Mouse (Mus musculus) kidney, adult 2 months (tissue): ENCODE data around the gene Bok. TPM values are rescaled to one million over a fixed set of nuclear protein-coding genes. Genes with fewer than 3 reads are reported as not detected.
A peak's percentile ranks its signal among the peaks of the same experiment; 100 is the strongest.

ENCODE experiments used
- DNase-seq: peaks from one replicate; pipeline ENCODE4 v3.0.0; 2021
- H3K27ac ChIP-seq: fragments of 200-500 bp; 2 replicates; pipeline ENCODE4 v1.5.1; 2012; ENCODE audit warnings: low read depth, low read length, control low read depth, inconsistent platforms; ENCODE audit not compliant: insufficient read depth
- H3K27me3 ChIP-seq: fragments of 200-500 bp; replicated peaks from 2 replicates; pipeline ENCODE4 v1.6.1; 2012; ENCODE audit warnings: mild to moderate bottlenecking, moderate library complexity, low read length, inconsistent platforms; ENCODE audit not compliant: control insufficient read depth, insufficient read depth
- H3K36me3 ChIP-seq: fragments of 200-500 bp; 2 replicates; pipeline ENCODE4 v1.6.1; 2012; ENCODE audit warnings: mild to moderate bottlenecking, moderate library complexity, low read length, inconsistent platforms; ENCODE audit not compliant: control insufficient read depth, insufficient read depth
- H3K4me1 ChIP-seq: fragments of 200-500 bp; 2 replicates; pipeline ENCODE4 v1.6.1; 2011; ENCODE audit warnings: low read length; ENCODE audit not compliant: control insufficient read depth, insufficient read depth
- H3K4me3 ChIP-seq: fragments of 200-500 bp; 2 replicates; pipeline ENCODE4 v1.5.1; 2011; ENCODE audit warnings: mild to moderate bottlenecking, low read depth, low read length, control low read depth; ENCODE audit not compliant: insufficient read depth
- CTCF ChIP-seq: fragments of 200-500 bp; conservative IDR thresholded peaks from 2 replicates; pipeline ENCODE4 v1.5.1; 2011; ENCODE audit warnings: low read depth, mild to moderate bottlenecking, control low read depth, low read length, moderate library complexity, mixed read lengths; ENCODE audit not compliant: insufficient read depth, insufficient read length
- POLR2A ChIP-seq: fragments of 200-500 bp; IDR thresholded peaks from one replicate; pipeline ENCODE4 v1.6.1; 2011; ENCODE audit warnings: low read depth, low read length, control low read depth
- WGBS: fragments of 180-500 bp; shearing (Covaris S2); methylation state at CpG from one replicate; pipeline ENCODE4 v1.1.7; 2018; 5-methylcytosine and 5-hydroxymethylcytosine counted together
- polyA plus RNA-seq: library from polyadenylated mRNA; depleted of rRNA; stranded (reverse); fragments of >200 nt; gene quantifications from 2 replicates; pipeline ENCODE4 v1.2.3, GENCODE M21; 2012

The Bok gene
- polyA plus RNA-seq, 1 experiment: 55.9 TPM

DNA sequence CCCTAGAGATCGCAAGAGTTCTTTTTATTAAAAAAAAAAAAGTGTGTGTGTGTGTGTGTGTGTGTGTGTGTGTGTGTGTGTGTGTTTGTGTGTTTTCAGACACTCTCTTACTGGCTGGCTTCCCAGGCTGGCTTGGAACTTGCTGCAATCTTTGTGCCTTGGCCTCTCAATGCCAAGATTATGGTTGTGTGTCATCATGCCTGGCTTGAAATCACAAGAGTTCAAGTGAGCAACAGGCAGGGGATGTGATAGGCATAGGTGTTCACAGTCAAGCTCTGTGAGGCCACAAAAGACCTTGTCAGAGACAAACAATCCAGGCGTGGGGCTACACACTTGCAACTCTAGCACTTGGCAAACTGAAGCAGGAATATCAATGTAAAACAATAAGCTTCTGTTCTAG lies 7.1 kb upstream of the Bok start:
- Histone ChIP-seq H3K4me3 (no peak overlapping the region), H3K36me3 (no peaks in the 10 kb centered on the region), H3K27ac (no peak overlapping the region), H3K27me3 (no peaks in the 10 kb centered on the region), H3K4me1 (no peaks in the 10 kb centered on the region; the same call in 1 of the 2 replicates)
- TF ChIP-seq CTCF: no peak
- no peak for TF ChIP-seq POLR2A
- 66% methylated on average over 2 of the region's 2 CpGs for WGBS
- peak; percentile 32 for DNase-seq

GRCm38 (mm10) chr1:93679889-93680568 lies 5.4 kb upstream of the Bok start:
- WGBS: 49% methylated on average over 7 of the region's 7 CpGs
- Histone ChIP-seq H3K4me3 (no peak overlapping the region), H3K36me3 (no peaks in the 10 kb centered on the region), H3K27ac (no peak overlapping the region), H3K27me3 (no peaks in the 10 kb centered on the region), H3K4me1 (no peaks in the 10 kb centered on the region; the same call in 1 of the 2 replicates)
- TF ChIP-seq CTCF: no peak
- no peak for TF ChIP-seq POLR2A
- peak; percentile 72 for DNase-seq

DNA sequence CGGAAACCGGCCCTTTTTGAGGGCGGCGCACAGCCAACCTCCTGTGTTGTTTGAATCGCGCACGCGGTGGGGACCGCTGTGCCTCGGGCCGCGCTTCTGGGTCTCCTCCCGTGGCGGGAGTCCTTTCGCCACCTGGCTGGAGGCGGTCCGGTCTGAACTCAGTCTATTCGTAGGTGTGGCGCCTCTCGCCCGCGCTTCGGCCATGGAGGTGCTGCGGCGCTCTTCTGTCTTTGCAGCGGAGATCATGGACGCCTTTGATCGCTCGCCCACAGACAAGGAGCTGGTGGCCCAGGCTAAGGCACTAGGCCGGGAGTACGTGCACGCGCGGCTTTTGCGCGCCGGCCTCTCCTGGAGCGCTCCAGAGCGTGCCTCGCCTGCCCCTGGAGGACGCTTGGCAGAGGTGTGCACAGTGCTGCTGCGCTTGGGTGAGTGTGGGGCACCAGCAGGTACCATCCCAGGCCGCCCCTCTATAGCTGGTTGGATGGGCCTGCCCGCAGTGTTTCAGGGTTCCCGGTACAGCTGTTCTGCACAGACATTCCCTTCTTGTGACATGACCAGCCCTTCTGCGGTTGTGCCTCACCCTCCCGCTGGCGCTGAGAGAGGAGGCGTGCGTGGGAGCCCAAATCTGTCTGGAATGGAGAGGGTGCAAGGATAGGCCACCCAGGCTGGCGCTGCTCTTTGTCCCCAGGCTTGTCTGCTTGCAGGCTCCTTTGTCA lies 943 bp downstream of the Bok start:
- no peaks in the 10 kb centered on the region for H3K36me3 ChIP-seq
- peak overlapping the region; percentile 58 for H3K4me3 ChIP-seq
- H3K27ac ChIP-seq: peak overlapping the region; percentile 46
- H3K4me1 ChIP-seq: 0 out of 2 replicates have a peak, but pooled peaks cover 4% of the 10 kb centered on the region
- WGBS: 5% methylated on average over 51 of the region's 51 CpGs
- TF ChIP-seq POLR2A (no peak), CTCF (peak; percentile 56)
- H3K27me3 ChIP-seq: no peaks in the 10 kb centered on the region
- peak; percentile 78 for DNase-seq

- DNase-seq: peak; percentile 81
Measured at GRCm38 (mm10) chr1:93686961-93687320, 1.5 kb downstream of the Bok start.

DNA sequence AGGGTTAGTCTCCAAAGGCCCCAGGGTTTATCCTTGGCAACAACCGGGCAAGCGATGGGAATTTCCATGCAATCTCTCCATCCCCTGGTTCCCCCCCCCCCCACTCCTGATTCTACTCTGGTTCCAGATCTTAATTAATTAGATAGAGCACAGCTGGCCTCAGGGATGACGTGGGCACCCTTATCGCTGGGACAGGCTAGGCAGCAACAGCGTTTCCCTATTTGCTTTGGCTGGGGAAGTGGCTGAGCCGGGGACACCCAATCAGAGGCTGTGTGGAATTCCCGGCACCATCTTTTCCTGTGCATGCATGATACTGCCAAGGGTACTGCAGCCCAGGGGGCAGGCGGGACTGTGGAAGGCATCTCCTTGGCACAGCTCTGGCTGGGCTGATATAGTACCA lies 2.7 kb downstream of the Bok start:
- no peak overlapping the region for H3K4me3 ChIP-seq
- H3K36me3 ChIP-seq: no peaks in the 10 kb centered on the region
- no peak for TF ChIP-seq POLR2A
- TF ChIP-seq CTCF: peak; percentile 31; the same call in 1 of the 2 replicates
- H3K27me3 ChIP-seq: no peaks in the 10 kb centered on the region
- DNase-seq: peak; percentile 69
- peaks cover 4% of the 10 kb centered on the region; the same call in 1 of the 2 replicates for H3K4me1 ChIP-seq
- WGBS: 78% methylated on average over 8 of the region's 8 CpGs
- H3K27ac ChIP-seq: peak overlapping the region; percentile 53

More at GRCm38 (mm10) chr1:93686961-93687320, 1.5 kb downstream of the Bok start:
- 42% methylated on average over 3 of the region's 3 CpGs for WGBS
- H3K36me3 ChIP-seq: no peaks in the 10 kb centered on the region
- peak overlapping the region; percentile 58 for H3K4me3 ChIP-seq
- H3K4me1 ChIP-seq: 0 out of 2 replicates have a peak, but pooled peaks cover 4% of the 10 kb centered on the region
- no peaks in the 10 kb centered on the region for H3K27me3 ChIP-seq
- H3K27ac ChIP-seq: peak overlapping the region; percentile 58
- no peak for TF ChIP-seq POLR2A
- TF ChIP-seq CTCF: no peak

DNA sequence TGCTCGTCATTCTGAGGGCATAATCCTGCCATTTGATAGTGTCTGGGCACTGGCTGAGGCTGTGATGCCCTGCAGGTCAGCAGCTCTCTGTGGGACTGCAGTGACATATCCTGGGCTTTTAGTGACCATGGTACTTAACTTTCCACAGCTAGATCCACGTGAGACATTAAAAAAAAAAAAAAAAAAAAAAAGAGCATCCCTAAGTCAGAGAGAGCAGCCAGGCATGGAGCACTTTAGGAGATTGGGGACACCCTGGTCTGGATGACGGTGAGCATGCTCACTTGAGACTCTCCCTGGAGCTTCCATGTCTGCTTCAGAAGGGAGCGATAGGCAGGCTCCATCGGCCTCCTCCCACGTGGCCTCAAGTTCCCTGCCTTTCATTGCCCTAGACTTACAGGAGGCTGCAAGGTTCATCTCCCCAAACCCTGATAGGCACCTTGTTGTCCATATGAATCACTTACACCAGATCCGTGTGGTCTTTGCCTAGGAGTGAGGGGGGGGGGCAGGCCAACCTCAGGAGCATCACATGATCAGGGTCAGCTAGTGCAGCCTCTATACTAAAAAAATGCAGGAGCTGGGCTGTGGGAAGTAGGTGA lies 4.5 kb downstream of the Bok start:
- Histone ChIP-seq H3K36me3 (no peaks in the 10 kb centered on the region), H3K4me3 (no peak overlapping the region), H3K27ac (no peak overlapping the region), H3K27me3 (no peaks in the 10 kb centered on the region), H3K4me1 (peaks cover 10% of the 10 kb centered on the region)
- TF ChIP-seq POLR2A (no peak), CTCF (no peak)
- DNase-seq: no peak
- WGBS: 69% methylated on average over 7 of the region's 7 CpGs

- no peak overlapping the region for H3K27ac ChIP-seq
- no peak overlapping the region for H3K4me3 ChIP-seq
- H3K36me3 ChIP-seq: no peaks in the 10 kb centered on the region
- DNase-seq: no peak
- WGBS: 94% methylated on average over 8 of the region's 8 CpGs
- H3K4me1 ChIP-seq: peaks cover 14% of the 10 kb centered on the region
- H3K27me3 ChIP-seq: no peaks in the 10 kb centered on the region
- TF ChIP-seq CTCF (no peak), POLR2A (no peak)
Measured at GRCm38 (mm10) chr1:93691106-93691505, 5.6 kb downstream of the Bok start.
